Mouse (Mus musculus) embryonic facial prominence, embryonic 11.5 days (tissue): ENCODE results near the gene Tbc1d30. TPM values are rescaled to one million over a fixed set of nuclear protein-coding genes. Genes with fewer than 3 reads are reported as not detected.

Experiments used
- ATAC-seq: fragments of 200-750 bp; cut with Nextera tagmentation; replicated peaks from 2 replicates; pipeline ENCODE4 v1.8.0; 2017; ENCODE audit warnings: low read depth; ENCODE audit not compliant: insufficient number of reproducible peaks, low FRiP score, low TSS enrichment
- DNase-seq: peaks from one replicate; pipeline ENCODE4 v3.0.0-alpha.2; 2015; ENCODE audit warnings: low spot score
- H3K27ac ChIP-seq: fragments of 300-500 bp; sonication (generic); replicated peaks from 2 replicates; pipeline ENCODE4 v1.5.1; 2014; ENCODE audit warnings: mild to moderate bottlenecking, low read depth, low read length, control low read depth
- H3K27me3 ChIP-seq: fragments of 300-500 bp; sonication (generic); 2 replicates; pipeline ENCODE4 v1.6.1; 2014; ENCODE audit warnings: mild to moderate bottlenecking, low read length, moderate library complexity, mixed read lengths; ENCODE audit not compliant: control insufficient read depth, insufficient read depth
- H3K36me3 ChIP-seq: fragments of 300-500 bp; sonication (generic); replicated peaks from 2 replicates; pipeline ENCODE4 v1.6.1; 2014; ENCODE audit warnings: low read depth, mild to moderate bottlenecking, low read length, moderate library complexity, mixed read lengths; ENCODE audit not compliant: control insufficient read depth, insufficient read depth
- H3K4me1 ChIP-seq: fragments of 300-500 bp; sonication (generic); 2 replicates; pipeline ENCODE4 v1.6.1; 2014; ENCODE audit warnings: low read length, mixed read lengths; ENCODE audit not compliant: control insufficient read depth, insufficient read depth
- H3K4me2 ChIP-seq: fragments of 300-500 bp; sonication (generic); 2 replicates; pipeline ENCODE4 v1.6.1; 2014; ENCODE audit warnings: low read depth, mild to moderate bottlenecking, control low read depth, low read length, moderate library complexity
- H3K4me3 ChIP-seq: fragments of 300-500 bp; sonication (generic); 2 replicates; pipeline ENCODE4 v1.5.1; 2014; ENCODE audit warnings: low read depth, low read length, control low read depth
- H3K9ac ChIP-seq: fragments of 300-500 bp; sonication (generic); replicated peaks from 2 replicates; pipeline ENCODE4 v1.6.1; 2014; ENCODE audit warnings: mild to moderate bottlenecking, control low read depth, low read length
- H3K9me3 ChIP-seq: fragments of 300-500 bp; sonication (generic); replicated peaks from 2 replicates; pipeline ENCODE4 v1.6.1; 2016; ENCODE audit warnings: mild to moderate bottlenecking, low read length, inconsistent platforms, mixed read lengths; ENCODE audit not compliant: control insufficient read depth
- WGBS: fragments of 180-500 bp; shearing (Covaris S2); extraction: QIAGEN DNeasy Blood & Tissue Kit; methylation state at CpG from one replicate; pipeline ENCODE4 v1.1.7; 2014; 5-methylcytosine and 5-hydroxymethylcytosine counted together
- polyA plus RNA-seq: library from polyadenylated mRNA; unstranded; fragments of >200 nt; fragmentation: Nextera tagmentation; extraction: Ambion mirVana; gene quantifications from 2 replicates; pipeline ENCODE4 v1.2.1, GENCODE M21; 2014

Tbc1d30 gene
- polyA plus RNA-seq, 1 experiment from 2014 or later, result 2.7 TPM

GRCm38 (mm10) chr10:121222881-121223280 is 128.2 kb downstream of the Tbc1d30 start:
- Histone ChIP-seq H3K4me3 (no peak overlapping the region), H3K9me3 (no peaks in the 10 kb centered on the region), H3K9ac (no peak overlapping the region), H3K27ac (no peak overlapping the region), H3K4me2 (no peak overlapping the region), H3K27me3 (no peaks in the 10 kb centered on the region), H3K4me1 (no peaks in the 10 kb centered on the region), H3K36me3 (no peaks in the 10 kb centered on the region)
- 86% methylated on average over 4 of the region's 4 CpGs for WGBS
- DNase-seq (no peak), ATAC-seq (no peak)

- Histone ChIP-seq H3K4me3 (no peak overlapping the region), H3K9me3 (no peaks in the 10 kb centered on the region), H3K27me3 (no peaks in the 10 kb centered on the region), H3K4me1 (no peaks in the 10 kb centered on the region), H3K9ac (no peak overlapping the region), H3K36me3 (no peaks in the 10 kb centered on the region), H3K27ac (no peak overlapping the region), H3K4me2 (no peak overlapping the region)
- ATAC-seq (no peak), DNase-seq (no peak)
- 89% methylated on average over 7 of the region's 7 CpGs for WGBS
Observed at GRCm38 (mm10) chr10:121218616-121219015, 132.5 kb downstream of the Tbc1d30 start.

- Histone ChIP-seq H3K27me3 (no peaks in the 10 kb centered on the region), H3K9me3 (no peaks in the 10 kb centered on the region), H3K4me1 (no peaks in the 10 kb centered on the region), H3K36me3 (no peaks in the 10 kb centered on the region), H3K4me3 (no peak overlapping the region), H3K27ac (no peak overlapping the region), H3K4me2 (no peak overlapping the region), H3K9ac (no peak overlapping the region)
- DNase-seq (no peak), ATAC-seq (no peak)
- 90% methylated on average over 3 of the region's 3 CpGs for WGBS
Observed at GRCm38 (mm10) chr10:121216804-121217203, 134.3 kb downstream of the Tbc1d30 start.

Other genes starting within 250 kb of the Tbc1d30 start
- 45.3 and 46.6 TPM in 2 replicates for gene Gns, start 13.8 kb upstream of the Tbc1d30 start, polyA plus RNA-seq
- 20.6 and 21.4 TPM in 2 replicates for gene Rassf3, start 125.1 kb upstream of the Tbc1d30 start, polyA plus RNA-seq
- 34.7 and 35.2 TPM in 2 replicates for gene Tbk1, start 235.5 kb upstream of the Tbc1d30 start, polyA plus RNA-seq